Mouse (Mus musculus) E14TG2a.4 (cell line): ENCODE data around the gene Prkca.

Source experiments
- CTCF ChIP-seq: conservative IDR thresholded peaks from 2 replicates; pipeline ENCODE4 v1.5.1; 2014; ENCODE audit warnings: low read length
- NANOG ChIP-seq: IDR thresholded peaks from 2 replicates; pipeline ENCODE4 v1.6.1; 2014; ENCODE audit warnings: borderline replicate concordance, low read length, mixed read lengths

DNA sequence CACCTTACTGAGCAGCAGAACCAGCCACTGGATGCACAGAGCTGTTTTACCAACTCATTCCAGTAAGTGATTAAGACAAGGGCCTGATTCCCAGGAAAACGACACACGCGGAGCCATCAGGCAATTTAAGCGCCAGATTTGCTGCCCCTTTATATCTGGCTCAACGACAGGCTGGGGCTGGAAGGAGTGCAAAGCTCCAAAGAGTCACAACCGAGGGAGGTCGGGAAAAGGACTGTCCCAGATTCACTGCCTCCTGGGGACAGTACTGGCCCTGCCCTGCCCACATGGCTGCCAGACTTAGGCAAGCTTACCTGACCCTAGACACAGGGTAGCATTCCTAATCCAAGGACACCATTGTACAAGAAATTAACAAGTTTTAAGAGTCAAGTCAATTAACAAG is 69.7 kb downstream of the Prkca start:
- no peak for TF ChIP-seq NANOG
- TF ChIP-seq CTCF: no peak
